Mouse (Mus musculus) thymus, postnatal 36 days (tissue): Measurements from ENCODE around the gene Flna.
A peak's percentile ranks its signal among the peaks of the same experiment; 100 is the strongest.
"Not testable (repeated sequence)": the region's sequence is repeated elsewhere in the genome, so short reads cannot be mapped to it uniquely, and the experiment has no call there.

ENCODE experiments used
- DNase-seq, 2 experiments: peaks; one replicate each; pipeline ENCODE4 v3.0.0; 2022; ENCODE audit warnings: mixed read lengths in 2 of 2

The Flna gene

GRCm38 (mm10) chrX:74245687-74246086, 3.9 kb downstream of the Flna start:
- peak; percentile 69 to 81 for DNase-seq

DNA sequence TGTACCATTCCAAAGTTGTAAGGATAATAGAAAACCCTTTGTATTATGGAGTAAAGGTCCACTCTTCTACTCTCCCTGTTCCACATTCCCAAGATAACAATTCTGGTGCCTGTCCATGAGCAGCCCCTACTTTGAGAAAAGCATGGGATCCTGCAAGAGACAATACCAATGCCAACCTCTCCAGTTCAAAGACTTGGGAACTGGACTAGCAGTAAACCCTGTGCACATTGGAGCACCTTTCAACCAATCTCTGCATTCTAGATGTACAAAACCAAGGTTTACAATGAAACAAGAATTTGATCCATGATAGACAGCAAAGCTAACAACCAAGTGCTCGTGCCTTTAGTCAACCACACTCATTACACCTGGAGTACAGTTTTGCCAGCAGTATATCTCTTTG, 4.5 kb downstream of the Flna start:
- no peak for DNase-seq

- DNase-seq, result peak; percentile 61 to 75
These were observed 5.0 kb downstream of the Flna start for GRCm38 (mm10) chrX:74244614-74245083.

GRCm38 (mm10) chrX:74243807-74244206, 5.8 kb downstream of the Flna start:
- peak; percentile 72 to 86 for DNase-seq

DNA sequence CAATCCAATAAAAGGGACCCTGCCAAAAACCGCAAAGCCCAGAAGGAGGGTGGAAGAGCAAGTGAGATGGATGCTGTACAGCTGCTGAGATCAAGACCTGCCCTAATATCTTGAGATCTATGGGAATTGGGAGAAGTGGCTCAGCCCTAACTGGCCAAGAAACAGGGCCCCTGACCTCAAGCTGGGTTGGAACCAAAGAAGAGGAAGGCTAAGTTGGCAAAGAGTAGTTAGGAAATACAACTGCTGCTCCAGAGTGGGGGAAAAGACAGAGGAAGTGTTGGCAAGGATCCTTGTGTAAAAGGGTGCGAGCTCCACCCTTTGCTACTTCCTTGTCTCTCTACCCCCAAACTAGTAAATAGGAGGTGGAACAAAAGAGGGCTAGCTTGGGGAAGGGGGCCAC, 6.2 kb downstream of the Flna start:
- no peak for DNase-seq

DNA sequence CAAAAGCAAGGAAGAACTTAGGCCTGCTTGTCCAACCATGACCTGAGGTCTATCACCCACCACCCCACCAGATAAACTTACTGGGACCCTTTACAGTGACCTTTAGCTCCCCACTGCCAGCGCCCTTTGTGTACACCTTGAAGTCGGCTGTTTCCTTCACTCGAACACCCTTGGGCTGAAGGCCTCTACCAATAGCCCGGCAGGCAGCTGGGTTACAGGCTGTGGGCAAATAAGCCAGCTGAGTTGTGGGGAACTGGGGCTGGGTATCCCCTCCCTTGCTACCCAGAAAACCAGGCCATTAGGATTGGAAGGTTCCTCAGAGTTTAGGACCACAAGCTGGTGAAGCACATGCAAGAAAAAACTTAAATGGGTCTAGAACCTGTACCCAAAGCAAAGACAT, 9.3 kb downstream of the Flna start:
- DNase-seq, result no peak

DNA sequence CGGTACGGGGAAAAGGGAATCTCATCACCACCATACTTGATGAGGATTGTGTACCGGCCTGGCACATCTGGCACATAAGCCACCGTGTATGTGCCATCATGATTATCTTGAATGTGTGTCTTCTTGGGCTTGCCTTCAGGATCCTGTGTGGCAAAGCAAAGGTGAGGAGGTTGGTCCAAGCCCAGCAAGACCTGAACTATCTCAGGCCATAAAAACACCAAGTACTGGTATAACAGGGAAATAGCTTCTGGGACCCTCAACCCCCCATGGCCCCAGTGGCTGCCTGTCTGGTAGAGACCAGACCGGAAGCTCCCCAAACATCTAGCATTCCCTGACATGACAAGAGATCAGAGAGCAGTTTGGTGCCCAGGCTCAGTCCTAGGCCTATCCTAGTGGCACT, 16.4 kb downstream of the Flna start:
- DNase-seq, result no peak

DNA sequence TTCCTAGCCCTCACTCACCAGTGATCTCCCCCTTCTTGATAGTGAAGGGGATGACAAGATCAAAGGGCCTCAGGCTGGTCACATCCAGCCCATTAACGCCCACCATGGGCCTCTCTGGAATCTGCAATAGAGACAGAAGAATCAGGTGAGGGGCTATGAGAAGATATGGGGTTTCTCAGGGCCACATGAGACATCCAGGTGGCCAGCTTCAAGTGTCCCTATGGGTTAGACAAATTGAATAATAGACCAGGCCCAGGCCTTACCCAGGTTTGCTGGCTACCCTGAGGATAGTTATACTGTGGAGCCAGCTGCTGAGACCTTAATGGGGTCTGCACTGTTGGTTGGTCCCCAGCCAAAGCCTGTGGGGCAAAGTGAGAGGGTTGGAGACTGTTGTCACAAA, 19.6 kb downstream of the Flna start:
- no peak for DNase-seq

DNA sequence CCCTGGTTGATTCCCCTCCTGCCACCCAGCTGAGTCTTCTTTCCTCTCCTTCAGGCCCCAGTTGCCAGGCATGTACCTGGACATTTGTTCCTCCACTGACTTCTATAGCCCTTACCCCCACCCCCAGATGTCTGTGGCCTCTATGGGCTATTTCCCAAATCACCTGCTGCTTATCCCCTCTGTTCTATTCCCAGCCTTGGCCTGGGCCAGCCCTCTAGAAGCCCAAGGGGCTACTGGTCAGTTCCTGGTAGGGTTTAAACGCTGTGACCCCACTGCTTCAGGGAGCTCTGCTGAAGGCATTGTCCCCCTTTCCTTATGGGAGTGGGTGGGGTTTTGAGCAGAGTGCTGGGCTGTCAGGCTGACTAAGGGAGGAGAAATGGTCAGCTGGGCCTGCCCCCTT, 29.5 kb downstream of the Flna start:
- not testable (repeated sequence) for DNase-seq

- DNase-seq, result no peak
These were observed 30.2 kb downstream of the Flna start for GRCm38 (mm10) chrX:74219449-74219848.

DNA sequence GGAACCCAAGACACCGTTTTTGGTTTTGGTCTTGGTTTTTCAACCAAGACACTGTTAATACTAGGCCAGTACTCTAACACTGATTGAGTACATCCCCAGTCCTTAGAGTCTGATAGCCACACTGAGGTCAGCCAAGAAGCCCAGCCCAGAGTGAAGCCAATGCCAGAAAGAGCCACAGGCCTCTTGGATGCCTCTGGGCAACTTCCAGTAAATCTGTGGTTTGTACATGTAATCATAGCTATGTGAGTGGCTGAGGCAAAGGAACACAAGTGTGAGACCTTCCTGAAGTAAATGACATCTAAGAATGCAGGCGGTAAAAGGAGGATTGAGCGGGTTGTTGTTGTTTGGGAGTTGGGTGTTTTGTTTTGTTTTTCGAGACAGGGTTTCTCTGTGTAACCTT, 31.1 kb downstream of the Flna start:
- no peak for DNase-seq

GRCm38 (mm10) chrX:74203556-74203955, 46.1 kb downstream of the Flna start:
- DNase-seq, result no peak

DNA sequence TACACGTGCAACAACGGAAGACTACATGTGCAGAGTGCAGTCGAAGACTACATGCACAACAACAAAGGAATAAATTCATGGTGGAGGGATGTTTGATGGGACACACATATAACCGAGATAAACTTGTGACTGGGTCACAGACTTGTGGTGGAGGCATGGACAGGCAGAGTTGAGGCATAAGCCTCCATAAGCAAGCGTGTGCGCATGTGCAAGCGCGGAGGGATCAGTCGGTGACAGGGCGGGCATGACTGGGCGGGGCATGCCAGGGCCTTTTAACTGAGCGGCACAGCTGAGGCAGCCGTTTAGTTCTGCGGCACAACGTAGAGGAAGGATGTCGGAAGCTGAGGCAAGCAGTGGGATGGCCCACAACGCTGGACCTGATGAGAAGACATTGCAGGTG, 72.7 kb downstream of the Flna start, which contains the start of gene Tktl1:
Tktl1 (plus strand) TSS at position 301 of the 400 bp plus-strand sequence.
- DNase-seq, result no peak
